Mouse (Mus musculus) CD4-positive, CD25-positive, alpha-beta regulatory T cell, adult 4 months (primary cell): ENCODE data around the gene Olfr279. TPM values are rescaled to one million over a fixed set of nuclear protein-coding genes. Genes with fewer than 3 reads are reported as not detected.
A peak's percentile ranks its signal among the peaks of the same experiment; 100 is the strongest.
"Not testable (repeated sequence)": the region's sequence is repeated elsewhere in the genome, so short reads cannot be mapped to it uniquely, and the experiment has no call there.

Experiments
- ATAC-seq: one replicate; pipeline ENCODE4 v1.8.0; 2017
- polyA plus RNA-seq, 2 experiments: library from polyadenylated mRNA; unstranded; fragments of 100-300 nt; shearing (Covaris generic); gene quantifications; one replicate each; pipeline ENCODE4 v1.2.1; 2017

The Olfr279 gene
- polyA plus RNA-seq, 2 experiments from 2014 or later = not detected

DNA sequence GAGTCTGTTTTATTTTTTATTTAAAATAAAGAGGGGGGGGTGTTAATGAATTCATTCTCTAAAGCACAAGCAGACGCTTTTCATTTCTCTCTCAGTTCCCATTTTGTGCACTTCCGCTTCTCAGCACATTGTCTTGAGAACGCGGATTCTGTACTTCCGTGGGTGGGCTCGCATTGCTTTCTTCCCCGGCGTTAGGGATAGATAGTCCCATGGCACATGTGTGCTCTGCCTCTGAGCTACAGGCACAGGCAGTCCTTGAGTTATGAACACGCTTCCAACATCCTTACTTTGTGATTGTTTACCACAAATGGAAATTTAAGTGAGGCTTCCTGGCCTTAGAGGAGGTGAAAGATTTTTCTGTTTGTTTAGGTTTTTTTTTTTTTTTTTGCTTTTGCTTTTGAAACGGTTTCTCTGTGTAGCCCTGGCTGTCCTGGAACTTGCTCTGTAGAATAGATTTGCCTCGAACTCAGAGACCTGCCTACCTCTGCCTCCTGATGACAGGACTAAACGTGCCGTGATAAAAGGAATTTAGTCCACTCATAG, 19.3 kb downstream of the Olfr279 start:
- ATAC-seq = peak; percentile 22

DNA sequence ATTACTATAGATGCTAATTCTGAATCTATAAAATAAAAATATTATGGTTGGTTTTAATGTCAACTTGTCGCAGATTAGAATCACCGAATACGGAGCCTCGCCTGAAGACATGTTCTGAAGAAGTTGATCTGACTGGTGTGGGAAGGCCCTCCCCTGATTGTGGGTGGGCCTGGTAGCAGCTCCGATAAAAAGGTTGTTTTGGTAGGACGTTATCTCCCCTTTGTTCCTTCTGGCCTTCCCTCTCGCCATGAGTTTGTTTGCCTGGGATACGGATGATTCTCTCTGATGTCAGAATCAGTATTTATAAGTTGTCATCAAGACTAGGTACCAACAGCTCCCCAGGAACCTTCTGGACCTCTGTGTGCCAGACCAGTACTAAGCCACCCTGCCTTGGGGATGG, 20.0 kb downstream of the Olfr279 start:
- ATAC-seq = no peak

DNA sequence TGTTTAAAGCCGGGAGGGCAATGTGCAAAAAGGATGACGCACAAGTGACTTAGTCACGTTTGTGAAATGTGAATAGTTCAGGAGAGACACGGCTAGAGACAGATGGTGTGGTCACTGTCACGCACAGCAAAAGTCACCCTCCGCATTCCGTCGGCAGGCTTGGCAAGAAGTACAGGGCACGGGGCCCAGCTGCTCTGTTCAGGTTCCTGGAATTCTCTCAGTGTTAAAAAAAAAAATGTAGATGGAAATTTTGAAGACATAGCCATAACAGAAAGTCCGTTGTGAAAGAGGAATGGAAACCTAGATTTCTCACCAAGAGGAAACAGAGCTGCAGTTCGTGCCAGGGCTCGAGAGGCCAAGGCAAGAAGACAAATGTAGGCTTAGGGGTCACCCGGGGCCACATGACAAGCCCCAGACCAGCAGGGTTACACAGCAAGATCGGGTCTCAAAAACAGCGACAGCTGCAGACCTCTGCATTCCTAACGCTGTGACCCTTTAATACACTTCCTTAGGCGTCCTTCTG, 20.7 kb downstream of the Olfr279 start:
- ATAC-seq = no peak

DNA sequence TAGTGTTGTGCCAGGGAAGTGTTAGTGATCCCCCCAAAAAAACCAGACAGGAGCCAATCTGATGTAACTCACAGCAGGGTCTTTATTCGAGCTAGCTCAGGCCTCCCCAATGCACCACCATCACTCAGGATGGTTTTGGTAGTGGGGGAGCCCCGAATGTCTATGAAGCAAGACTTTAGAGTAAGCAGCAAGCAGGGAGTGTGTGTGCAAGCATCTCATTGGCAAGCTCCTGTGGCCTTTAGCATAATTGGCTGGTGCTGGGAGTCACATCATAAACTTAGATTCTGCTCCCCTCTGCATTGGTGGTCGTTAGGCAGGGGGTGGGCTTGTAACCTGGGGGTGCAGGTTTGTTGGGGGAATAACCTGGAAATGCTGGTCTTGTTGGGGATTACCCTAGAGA, 21.5 kb downstream of the Olfr279 start:
- peak; percentile 24 for ATAC-seq

DNA sequence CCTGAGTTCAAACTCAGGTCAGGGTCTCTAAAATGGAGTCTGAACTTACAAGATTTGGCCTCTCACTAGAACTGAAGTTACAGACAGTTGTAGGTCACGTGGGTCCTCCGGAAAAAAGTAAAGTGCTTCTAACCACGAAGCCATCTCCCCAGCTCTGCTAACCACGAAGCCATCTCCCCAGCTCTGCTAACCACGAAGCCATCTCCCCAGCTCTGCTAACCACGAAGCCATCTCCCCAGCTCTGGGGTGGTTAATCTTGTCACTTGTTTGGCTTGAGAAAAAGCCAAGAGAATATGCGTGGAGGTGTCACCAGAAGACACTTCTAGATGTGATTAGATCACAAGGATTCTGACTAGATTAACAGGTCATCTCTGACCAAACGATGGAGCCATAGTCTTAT, 21.9 kb downstream of the Olfr279 start:
- ATAC-seq = peak; percentile 70

DNA sequence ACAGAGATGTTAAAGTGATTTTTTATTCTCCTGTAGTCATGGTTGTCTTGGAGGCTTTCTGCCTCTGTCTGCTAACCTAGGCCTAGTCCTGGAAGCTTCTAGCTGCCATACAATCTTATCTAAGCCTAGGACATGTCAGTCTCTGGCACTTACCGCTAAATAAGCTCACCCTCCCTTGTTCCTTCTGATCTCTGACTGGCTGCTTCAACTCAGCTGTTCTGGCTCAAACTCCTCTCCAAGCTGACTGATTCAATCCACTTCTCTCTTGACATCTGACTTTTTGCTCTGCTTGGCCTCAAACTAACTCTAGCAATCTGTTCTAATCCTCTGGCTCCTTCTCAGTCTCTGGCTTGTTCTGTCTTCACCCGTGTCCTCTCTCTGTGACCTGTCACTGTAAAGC, 22.6 kb downstream of the Olfr279 start:
- ATAC-seq = not testable (repeated sequence)

DNA sequence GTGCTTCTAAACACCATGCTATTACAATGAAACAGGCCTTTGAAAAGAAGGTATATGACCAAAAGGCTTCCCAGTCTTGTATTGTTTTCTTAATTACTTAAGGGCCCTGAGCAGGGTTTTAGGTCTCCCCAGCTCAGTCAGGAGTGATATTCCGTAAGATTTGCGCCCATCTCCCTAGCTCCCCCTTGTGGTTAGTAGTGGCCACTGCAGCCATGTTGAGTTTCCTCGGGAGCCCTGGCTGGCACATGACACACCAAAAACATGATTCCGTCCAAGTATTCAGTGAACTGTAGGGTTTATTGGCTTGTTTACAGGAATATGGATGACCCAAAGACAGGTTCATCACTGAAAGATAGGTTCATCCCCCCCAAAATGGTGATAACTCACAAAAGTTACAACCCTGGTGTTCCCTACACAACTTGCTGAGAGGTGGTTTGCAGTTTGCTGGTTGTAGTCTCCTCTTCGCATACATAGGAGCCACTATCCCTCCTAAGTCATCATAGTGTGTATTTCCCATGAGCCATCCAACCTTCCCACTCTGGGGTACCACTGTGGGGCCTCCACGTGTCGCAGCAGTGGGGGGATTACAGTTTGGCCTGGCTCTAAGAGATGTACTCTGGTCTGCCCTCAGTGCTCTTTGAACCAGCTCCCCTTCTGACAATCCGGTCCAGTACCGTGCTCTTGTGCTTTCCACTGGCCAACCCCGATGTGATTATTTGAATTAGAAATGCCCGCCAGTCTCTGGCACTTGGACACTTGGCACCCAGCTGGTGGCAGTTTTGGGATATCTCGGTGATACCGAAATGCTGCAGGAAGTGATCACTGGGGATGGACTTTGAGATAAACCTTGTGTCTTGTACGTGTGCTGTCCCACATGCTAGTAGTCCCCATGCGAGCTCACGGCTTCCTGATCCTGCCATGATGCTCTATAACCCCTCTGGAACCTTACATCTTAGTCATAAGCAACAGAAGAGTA, 25.5 kb downstream of the Olfr279 start:
- ATAC-seq = no peak

DNA sequence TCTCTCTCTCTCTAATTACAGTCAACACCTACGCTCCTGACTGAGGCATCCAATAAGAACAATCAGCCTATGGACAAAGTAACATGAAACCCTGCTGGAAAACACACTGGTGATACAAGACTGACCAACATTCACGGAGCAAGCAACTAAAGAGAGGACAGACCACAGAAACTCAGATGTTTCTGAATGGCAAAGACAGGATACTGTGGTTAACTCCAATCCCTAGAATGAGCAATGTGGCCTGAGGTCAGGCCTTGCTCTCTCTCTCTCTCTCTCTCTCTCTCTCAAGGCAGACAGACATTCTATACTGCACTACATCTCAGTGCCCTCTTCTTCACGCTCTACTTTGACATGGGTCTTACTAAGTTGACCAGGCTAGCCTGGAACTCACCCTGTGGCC, 29.0 kb downstream of the Olfr279 start:
- ATAC-seq = no peak

DNA sequence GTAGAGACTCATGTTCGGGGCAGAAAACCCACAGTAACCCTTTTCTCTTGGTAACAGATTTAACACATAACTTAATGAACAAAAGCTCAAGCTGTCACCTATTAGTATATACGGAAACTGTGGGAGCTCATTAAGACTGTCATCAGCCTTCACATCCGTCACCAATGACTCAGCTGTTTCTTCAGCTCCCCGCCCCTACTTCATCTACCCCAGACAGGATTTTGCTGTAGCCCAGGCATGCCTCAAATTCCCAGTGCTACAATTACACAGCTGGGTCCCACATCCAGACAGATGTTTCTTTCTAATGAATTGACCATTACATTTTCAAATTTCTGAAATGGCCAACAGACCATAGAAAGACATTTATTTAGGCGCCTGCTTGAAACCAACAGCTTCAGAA, 33.9 kb downstream of the Olfr279 start:
- ATAC-seq = no peak

DNA sequence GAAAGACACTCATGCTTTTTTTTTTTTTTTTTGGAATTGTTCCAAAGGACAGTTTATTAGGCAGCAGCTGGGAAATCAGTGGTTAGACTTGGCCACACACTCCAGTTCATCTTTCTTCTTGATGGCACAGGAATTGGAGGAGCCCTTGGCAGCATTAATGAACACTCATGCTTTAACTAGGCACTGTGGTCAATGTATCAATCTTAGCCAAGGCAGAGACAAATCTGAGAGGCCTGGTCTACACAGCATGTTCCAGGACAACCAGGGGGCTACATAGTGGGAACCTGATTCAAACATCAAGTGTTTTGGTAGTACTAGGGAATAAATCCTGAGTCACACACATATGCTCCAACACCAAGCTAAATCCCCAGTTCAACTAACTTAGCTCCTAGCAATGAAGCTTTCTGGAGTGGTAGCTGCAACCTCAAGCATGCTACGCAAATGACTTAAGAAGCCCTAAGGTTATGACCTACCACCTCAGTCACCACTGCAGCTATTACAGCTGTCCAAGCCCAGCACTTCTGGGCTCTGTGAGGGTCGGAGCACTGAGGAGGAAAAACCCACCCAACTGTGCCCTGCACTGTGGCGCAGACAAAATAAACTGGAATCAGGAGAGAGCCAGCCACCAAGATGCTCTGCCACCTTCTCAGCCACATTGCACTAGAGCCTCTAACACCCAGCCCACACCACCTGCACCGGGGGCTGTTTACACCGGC, 35.0 kb downstream of the Olfr279 start:
- no peak for ATAC-seq

DNA sequence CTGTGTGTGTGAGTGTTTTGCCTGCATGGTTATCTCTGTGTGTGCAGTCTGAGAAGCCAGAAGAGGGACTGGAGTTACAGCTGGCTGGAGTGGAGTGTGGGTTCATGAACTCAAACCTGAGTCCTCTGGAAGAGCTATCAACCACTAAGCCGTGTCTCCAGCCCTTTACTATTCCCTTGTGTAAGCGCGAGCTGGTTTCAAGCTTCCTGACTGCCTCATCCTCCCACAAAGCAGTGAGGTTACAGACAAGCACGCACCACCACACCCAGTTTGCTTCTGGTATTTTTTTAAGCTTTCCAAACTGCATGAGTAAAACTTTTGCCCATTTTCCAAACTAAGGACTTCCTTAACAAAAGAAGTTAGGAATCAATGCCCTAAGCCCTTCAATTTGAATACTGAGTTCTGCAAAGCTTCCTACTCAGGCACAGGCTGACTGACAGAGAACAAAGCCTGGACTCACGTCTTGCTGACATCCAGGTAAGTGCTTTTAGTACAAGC, 35.9 kb downstream of the Olfr279 start:
- ATAC-seq = no peak

DNA sequence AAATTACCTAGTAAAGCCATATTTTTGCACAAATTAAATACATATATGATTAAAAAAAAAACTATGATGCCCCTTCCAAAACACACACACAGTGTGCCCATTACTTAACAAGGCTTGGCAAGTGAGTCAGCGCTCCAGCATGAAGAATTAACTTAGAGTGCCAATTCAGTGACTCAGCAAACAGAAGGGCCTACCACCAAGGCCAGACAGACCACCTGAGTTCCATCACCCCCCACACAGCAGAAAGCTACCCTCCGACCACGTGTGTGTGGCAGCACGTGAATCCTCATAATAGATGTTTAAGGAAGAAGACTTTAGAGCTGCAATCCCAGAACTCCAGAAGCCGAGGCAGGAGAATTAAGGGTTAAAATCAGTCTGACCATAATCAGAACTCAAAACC, 40.1 kb downstream of the Olfr279 start:
- ATAC-seq = no peak

DNA sequence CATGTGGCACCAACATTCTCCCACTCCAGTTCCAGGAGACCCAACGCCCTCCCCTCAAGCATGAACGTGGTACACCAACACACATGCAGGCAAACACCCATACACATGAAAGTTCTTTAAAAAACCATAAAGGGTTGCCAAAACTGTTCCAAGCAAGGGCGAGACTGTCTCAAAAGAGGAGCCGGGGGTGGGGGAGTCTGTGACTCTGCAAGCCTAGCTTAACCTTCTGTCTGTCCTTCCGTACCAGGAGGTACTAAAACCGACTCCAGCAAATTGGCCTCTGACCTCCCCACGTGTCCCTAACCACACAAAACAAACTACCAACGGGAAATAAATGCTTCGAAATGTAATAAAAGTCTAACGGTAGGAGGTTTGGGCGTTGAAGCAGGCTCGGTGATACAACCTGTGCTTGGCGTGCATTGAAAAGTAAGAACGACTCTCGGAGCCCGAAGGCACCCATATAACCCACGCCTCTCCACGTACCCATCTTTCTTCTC, 40.9 kb downstream of the Olfr279 start:
- no peak for ATAC-seq

DNA sequence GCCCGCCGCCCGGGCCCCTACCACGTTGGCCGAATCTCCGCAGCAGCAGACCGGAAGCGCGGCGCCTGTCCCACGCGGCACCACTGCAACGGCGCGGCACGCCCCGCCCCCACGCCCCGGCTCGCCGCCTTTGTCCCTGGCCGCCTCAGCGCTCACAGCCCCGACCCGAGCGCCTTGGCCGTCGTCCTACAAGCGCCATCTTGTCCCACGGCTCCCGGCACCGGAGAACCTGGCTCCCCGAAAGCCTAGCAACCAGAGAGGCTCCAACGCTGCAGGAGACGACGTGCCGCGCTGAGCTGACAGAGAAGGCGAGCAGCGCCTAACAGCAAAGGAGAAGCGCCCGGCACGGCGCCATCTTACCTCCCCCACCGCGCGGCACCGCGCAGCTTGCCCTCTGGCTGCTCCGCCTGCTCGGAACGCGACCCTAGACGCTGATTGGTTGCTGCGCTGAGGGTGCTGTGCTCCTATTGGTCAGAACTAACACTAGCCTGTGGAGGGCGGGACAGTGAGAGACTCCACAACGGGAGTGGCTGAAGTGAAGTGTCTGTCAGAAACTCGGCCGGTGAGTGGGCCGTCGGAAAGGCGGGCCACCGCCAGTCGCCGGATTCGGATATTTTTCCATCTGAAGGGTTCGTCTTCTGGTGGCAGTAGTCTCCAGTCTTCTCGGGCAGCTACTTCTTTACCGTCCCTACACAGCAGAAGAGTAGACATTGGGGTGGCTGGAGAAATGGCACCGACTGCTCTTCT, 41.9 kb downstream of the Olfr279 start, which contains the start of gene Kansl2:
Gene Kansl2 (minus strand): TSS at position 384 of the 747 bp plus-strand sequence.
- peak; percentile 99 for ATAC-seq

DNA sequence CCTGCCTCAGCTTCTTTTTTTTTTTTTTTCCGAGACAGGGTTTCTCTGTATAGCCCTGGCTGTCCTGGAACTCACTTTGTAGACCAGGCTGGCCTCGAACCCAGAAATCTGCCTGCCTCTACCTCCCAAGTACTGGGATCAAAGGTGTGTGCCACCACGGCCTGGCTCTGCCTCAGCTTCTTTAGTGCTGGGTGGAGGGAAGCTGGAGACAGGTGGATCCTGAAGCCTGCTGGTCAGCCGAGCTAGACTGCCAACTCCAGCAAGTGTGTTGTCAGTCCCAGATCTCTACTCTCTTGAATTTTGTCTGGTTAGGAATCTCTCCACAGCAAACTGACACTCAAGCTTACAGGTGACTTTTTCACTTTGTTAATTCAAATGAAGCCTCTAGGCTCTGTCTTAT, 43.7 kb downstream of the Olfr279 start:
- ATAC-seq = no peak

DNA sequence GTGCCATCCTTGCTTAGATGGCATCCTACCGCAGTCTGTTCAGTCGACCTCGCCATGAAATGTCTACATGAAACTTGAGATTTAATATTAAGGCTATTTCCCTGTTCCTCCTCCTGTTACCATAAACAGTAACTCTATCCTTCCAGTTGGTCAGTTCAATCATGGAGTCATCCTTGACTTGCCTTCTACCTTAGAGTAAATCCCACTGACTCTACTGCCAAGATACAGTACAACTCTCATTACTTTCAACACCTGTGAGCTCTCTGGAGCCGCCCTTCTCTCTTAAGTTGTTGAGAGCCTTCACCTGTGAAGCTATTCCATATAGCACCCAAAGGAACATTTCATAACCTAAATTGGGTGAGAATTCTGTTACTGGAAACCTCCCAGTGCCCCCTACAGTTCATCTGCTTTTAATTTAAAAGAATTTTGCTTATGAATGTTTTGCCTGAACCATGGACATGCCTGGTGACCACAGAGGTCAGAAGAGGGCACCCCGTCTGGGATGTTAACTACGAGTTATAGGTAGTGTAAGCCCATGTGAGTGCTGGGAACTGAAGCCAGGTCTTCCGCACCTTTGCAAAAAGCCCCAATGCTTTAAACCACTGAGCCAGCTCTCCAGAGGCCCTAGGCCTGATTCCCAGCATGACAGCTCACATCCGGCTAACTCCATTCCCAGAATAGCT, 44.8 kb downstream of the Olfr279 start:
- ATAC-seq = no peak

DNA sequence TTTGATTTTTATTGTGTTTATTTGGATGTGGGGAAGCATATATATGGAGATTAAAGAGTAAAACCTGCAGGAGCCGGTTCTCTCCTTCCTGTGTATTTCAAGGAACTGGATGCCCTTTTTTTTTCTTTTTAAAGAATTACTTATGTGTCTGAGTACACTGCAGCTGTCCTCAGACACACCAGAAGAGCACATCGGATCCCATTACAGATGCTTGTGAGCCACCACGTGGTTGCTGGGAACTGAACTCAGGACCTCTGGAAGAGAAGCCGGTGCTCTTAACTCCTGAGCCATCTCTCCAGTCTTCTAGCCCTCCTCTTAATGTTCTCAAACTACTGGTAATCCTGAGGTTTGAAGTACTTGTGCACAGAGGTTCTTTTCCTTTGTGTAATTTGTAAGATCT, 45.7 kb downstream of the Olfr279 start:
- no peak for ATAC-seq

DNA sequence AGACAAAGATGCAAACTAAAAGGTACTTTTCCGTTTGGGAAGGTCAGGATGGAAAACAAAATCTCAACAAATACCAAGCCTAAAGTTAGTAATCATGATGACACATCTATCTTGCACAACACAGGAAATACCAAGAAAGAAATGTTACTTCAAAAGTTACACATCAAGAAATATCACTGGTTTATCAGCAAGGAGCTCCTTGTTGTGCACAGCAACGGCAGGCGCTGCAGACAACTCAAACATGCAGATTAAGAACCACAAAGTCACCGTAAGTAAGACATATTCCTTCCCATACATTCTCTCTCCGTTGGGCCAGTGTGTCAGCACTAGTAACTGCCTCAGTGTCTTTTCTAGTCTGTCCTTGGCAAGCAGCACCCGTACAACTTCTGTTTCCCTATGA, 48.9 kb downstream of the Olfr279 start:
- ATAC-seq = no peak

DNA sequence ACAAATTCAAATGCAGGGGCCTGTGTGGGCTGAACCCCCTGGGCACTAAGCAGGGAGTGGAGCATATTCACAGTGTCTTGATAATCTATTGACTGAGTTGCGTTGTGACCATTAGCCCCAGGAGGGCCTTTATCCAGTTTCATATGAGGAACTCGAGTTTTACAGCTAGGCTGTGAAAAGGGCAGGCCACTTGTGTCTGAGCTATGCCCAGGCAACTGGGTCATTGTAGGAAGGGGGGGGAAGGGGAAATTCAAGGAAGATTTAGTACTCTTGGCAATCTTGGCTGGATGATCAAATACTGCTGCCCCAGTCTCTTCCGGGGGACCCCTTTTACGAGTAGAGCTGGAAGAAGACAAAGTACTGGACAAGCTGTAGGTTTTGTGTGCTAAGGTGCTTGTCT, 51.1 kb downstream of the Olfr279 start:
- ATAC-seq = no peak

DNA sequence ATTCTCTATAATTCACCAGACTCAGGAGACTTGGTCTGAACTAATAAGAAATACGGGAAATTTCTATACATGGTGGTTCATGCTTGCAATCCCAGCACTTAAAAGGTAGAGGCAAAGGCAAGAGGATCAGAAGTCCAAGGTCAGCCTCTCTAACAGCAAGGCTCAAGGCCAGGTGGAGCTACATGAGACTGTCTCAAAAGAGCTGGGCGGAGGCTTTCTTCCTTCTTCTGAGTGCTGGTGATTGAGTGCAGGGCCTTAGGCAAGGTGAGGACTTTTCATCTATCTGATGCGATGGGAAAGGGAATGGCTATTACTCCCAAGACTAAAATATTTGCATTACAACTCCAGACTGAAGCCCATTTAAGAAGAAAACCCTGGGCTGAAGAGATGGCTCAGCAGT, 52.9 kb downstream of the Olfr279 start:
- ATAC-seq = no peak

DNA sequence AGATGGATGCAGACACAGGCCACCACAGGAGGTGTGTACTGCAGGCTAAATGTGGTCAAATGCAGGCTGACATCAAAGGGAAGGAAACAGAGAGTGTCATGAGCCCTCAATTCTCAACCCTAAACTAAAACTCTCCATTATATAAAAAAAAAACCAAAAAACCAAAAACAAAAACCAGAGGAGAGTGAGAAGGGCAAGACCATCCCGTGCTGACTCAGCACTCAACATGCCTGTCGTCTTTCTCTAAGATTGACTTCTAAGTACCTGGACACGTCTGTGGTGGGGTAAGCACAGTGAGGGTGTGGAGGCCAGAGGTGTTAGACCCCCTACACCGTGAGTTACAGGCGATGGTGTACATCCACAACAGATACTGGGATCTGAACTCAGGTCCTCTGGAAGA, 54.6 kb downstream of the Olfr279 start:
- ATAC-seq = no peak
